Mouse (Mus musculus): ENCODE measurements around the gene Ncor2.

DNA sequence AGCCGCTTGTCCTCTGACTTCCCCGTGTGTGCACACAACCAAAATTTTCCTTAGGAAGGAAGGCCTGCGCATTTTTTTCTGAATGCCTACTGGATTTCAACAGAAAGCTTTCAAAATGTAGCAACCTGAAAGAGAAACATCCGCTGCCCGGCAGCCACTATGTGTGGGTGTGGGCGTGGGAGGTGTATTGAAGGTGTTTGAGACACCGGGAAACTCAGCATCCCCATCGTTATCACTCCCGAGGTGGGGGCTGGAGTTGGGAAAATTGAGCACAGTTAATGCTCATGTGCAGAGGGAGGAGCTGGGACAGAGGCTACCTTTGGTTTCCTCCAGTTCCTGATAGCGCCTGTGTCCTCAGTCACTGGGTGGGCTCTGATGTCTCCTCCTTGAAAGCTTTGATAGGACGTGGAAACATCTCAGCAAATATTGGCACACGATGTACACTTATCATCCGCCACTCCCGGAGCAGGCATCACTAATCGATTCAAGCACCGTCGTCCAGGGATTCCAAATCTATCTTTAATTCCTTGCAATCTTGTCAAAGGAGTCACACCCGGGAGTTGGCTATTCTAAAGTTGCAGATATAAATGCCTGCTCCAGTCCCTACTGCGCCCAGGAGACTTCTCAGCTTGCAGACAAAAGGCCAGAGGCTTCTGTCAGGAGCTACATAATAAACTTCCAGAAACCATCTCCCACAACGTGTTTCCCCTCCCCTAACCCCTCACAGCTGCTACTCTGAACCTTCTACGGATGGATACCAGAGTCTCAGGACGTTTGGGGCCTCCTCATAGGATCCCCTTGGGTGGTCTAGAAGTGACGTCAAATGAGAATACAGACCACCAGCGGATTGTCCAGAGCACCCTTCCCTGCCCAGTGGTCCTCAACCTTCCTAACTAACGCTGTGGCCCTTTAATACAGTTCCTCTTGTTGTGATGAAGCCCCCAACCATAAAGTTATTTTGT is 14.7 kb upstream of the Ncor2 start:
- TF ChIP-seq POLR2A (IDR thresholded peaks at IDR 0.05; ENCODE audit: extremely low read depth, insufficient read depth, low read length) (no peak), CTCF (IDR thresholded peaks at IDR 0.05; ENCODE audit: extremely low read depth, insufficient read depth, low read length) (no peak)

Data from cortical plate, adult 2 months (tissue).